Mouse (Mus musculus) ES-Bruce4 (cell line): ENCODE results near the gene Caskin2. TPM values are rescaled to one million over a fixed set of nuclear protein-coding genes. Genes with fewer than 3 reads are reported as not detected.

ENCODE experiments used
- H3K27ac ChIP-seq: 2 replicates; pipeline ENCODE4 v1.5.1; 2012; ENCODE audit warnings: low read length, inconsistent platforms; ENCODE audit not compliant: insufficient read depth
- H3K27me3 ChIP-seq: 2 replicates; pipeline ENCODE4 v1.6.1; 2012; ENCODE audit warnings: mild to moderate bottlenecking, low read length, inconsistent platforms; ENCODE audit not compliant: control insufficient read depth, poor library complexity, insufficient read depth, severe bottlenecking
- H3K36me3 ChIP-seq: 2 replicates; pipeline ENCODE4 v1.6.1; 2012; ENCODE audit warnings: inconsistent platforms, mild to moderate bottlenecking, low read length, moderate library complexity; ENCODE audit not compliant: control insufficient read depth, poor library complexity, insufficient read depth, severe bottlenecking
- H3K4me1 ChIP-seq: one replicate; pipeline ENCODE4 v1.8.1; 2011; ENCODE audit warnings: low read length; ENCODE audit not compliant: control insufficient read depth, insufficient read depth
- H3K4me3 ChIP-seq: 2 replicates; pipeline ENCODE4 v1.5.1; 2011; ENCODE audit warnings: low read depth, mild to moderate bottlenecking, low read length
- H3K9ac ChIP-seq: 2 replicates; pipeline ENCODE4 v1.6.1; 2012; ENCODE audit warnings: low read depth, mild to moderate bottlenecking, inconsistent platforms; ENCODE audit not compliant: poor library complexity, severe bottlenecking
- H3K9me3 ChIP-seq: replicated peaks from 2 replicates; pipeline ENCODE4 v1.6.1; 2012; ENCODE audit warnings: mild to moderate bottlenecking, low read length, inconsistent platforms; ENCODE audit not compliant: control insufficient read depth, poor library complexity, insufficient read depth, severe bottlenecking
- EP300 ChIP-seq: IDR thresholded peaks from 2 replicates; pipeline ENCODE4 v1.6.1; 2011; ENCODE audit warnings: low read depth, low read length; ENCODE audit not compliant: insufficient read depth
- POLR2A ChIP-seq: IDR thresholded peaks from one replicate; pipeline ENCODE4 v1.8.1; 2011; ENCODE audit warnings: low read length; ENCODE audit not compliant: insufficient read depth
- polyA plus RNA-seq: library from polyadenylated mRNA; stranded (reverse); fragments of >200 nt; gene quantifications from 2 replicates; pipeline ENCODE4 v1.2.4, GENCODE M21; 2011; ENCODE audit warnings: low read depth; ENCODE audit not compliant: missing spikeins, insufficient read depth, insufficient read length

Caskin2 gene
- polyA plus RNA-seq, 1 experiment = 12.1 TPM

GRCm38 (mm10) chr11:115751725-115752124 lies 61.7 kb downstream of the Caskin2 start:
- no peak overlapping the region for H3K4me3 ChIP-seq
- H3K36me3 ChIP-seq = no peaks in the 10 kb centered on the region
- no peak for TF ChIP-seq EP300
- H3K9me3 ChIP-seq = no peaks in the 10 kb centered on the region; the same call in 1 of the 2 replicates
- no peak overlapping the region for H3K27ac ChIP-seq
- H3K4me1 ChIP-seq = no peaks in the 10 kb centered on the region
- no peaks in the 10 kb centered on the region for H3K27me3 ChIP-seq
- no peak overlapping the region for H3K9ac ChIP-seq

GRCm38 (mm10) chr11:115749834-115750233 lies 63.6 kb downstream of the Caskin2 start:
- H3K27me3 ChIP-seq = no peaks in the 10 kb centered on the region
- TF ChIP-seq POLR2A = no peak
- H3K9ac ChIP-seq = no peak overlapping the region
- H3K27ac ChIP-seq = no peak overlapping the region
- H3K4me3 ChIP-seq = no peak overlapping the region
- no peaks in the 10 kb centered on the region for H3K36me3 ChIP-seq
- H3K9me3 ChIP-seq = no peaks in the 10 kb centered on the region; the same call in 1 of the 2 replicates
- no peaks in the 10 kb centered on the region for H3K4me1 ChIP-seq

Other genes with a start within 250 kb of the Caskin2 start
- gene Nup85, start 249.2 kb downstream of the Caskin2 start, polyA plus RNA-seq = 99.9 and 103 TPM in 2 replicates
- 29.3 and 35.5 TPM in 2 replicates for gene Mrps7, start 209.7 kb downstream of the Caskin2 start, polyA plus RNA-seq
- 69.3 and 79.4 TPM in 2 replicates for gene Gga3, start 209.6 kb downstream of the Caskin2 start, polyA plus RNA-seq
- gene Mif4gd, start 200.7 kb downstream of the Caskin2 start, polyA plus RNA-seq = 50.4 and 55.0 TPM in 2 replicates
- 34.7 and 35.8 TPM in 2 replicates for gene Slc25a19, start 185.3 kb downstream of the Caskin2 start, polyA plus RNA-seq
- 75.0 and 75.9 TPM in 2 replicates for gene Grb2, start 105.0 kb downstream of the Caskin2 start, polyA plus RNA-seq
- gene Tmem94, start 48.2 kb downstream of the Caskin2 start, polyA plus RNA-seq = 29.2 and 32.6 TPM in 2 replicates
- 26.9 and 30.2 TPM in 2 replicates for gene Tsen54, start 1.1 kb upstream of the Caskin2 start, polyA plus RNA-seq
- 92.1 and 99.1 TPM in 2 replicates for gene Llgl2, start 10.4 kb upstream of the Caskin2 start, polyA plus RNA-seq
- gene Myo15b, start 44.8 kb upstream of the Caskin2 start, polyA plus RNA-seq = 1.6 and 4.2 TPM in 2 replicates
- gene Smim5, start 86.3 kb upstream of the Caskin2 start, polyA plus RNA-seq = not detected in 2 replicates
- gene Smim6, start 98.4 kb upstream of the Caskin2 start, polyA plus RNA-seq = not detected in 2 replicates
- gene Sap30bp, start 119.6 kb upstream of the Caskin2 start, polyA plus RNA-seq = 51.1 and 55.9 TPM in 2 replicates
- 20.0 and 22.6 TPM in 2 replicates for gene Recql5, start 119.8 kb upstream of the Caskin2 start, polyA plus RNA-seq
- gene Itgb4, start 161.1 kb upstream of the Caskin2 start, polyA plus RNA-seq = 9.3 and 11.8 TPM in 2 replicates
- gene Galk1, start 199.1 kb upstream of the Caskin2 start, polyA plus RNA-seq = 96.4 and 107 TPM in 2 replicates
- 437 and 457 TPM in 2 replicates for gene H3f3b, start 214.3 kb upstream of the Caskin2 start, polyA plus RNA-seq
- 33.9 and 35.8 TPM in 2 replicates for gene Unk, start 216.7 kb upstream of the Caskin2 start, polyA plus RNA-seq